Mouse (Mus musculus): ENCODE measurements around the gene Endov. TPM values are rescaled to one million over a fixed set of nuclear protein-coding genes. Genes with fewer than 3 reads are reported as not detected.
A peak's percentile ranks its signal among the peaks of the same experiment; 100 is the strongest.

The Endov gene
- total and polyA plus RNA-seq, 3 experiments, result 8.9 to 16.6 (median 14.4) TPM

GRCm38 (mm10) chr11:119546496-119547182 is 55.5 kb downstream of the Endov start:
- peaks cover 68% of the 10 kb centered on the region for H3K27me3 ChIP-seq (ENCODE audit: insufficient read depth, low read length)
- no peaks in the 10 kb centered on the region; the same call in 1 of the 2 replicates for H3K4me1 ChIP-seq (ENCODE audit: insufficient read depth, low read depth, low read length)
- H3K36me3 ChIP-seq (replicated peaks), result no peaks in the 10 kb centered on the region
- peak overlapping the region; percentile 2; the same call in 1 of the 2 replicates for H3K4me3 ChIP-seq (ENCODE audit: low read depth, low read length)
- no peak for DNase-seq (ENCODE audit: low spot score)
- TF ChIP-seq POLR2AphosphoS5 (IDR thresholded peaks at IDR 0.05; ENCODE audit: insufficient replicate concordance, low read depth, low read length) (no peak), GATA1 (IDR thresholded peaks at IDR 0.05; ENCODE audit: borderline replicate concordance, low read length) (no peak), TAL1 (conservative IDR thresholded peaks at IDR 0.05; ENCODE audit: low read depth, low read length) (no peak), CTCF (IDR thresholded peaks at IDR 0.05; ENCODE audit: low read depth, low read length) (no peak), GATA2 (IDR thresholded peaks at IDR 0.05; ENCODE audit: borderline replicate concordance, low read depth, low read length) (no peak)
- H3K9me3 ChIP-seq (replicated peaks), result peaks cover 34% of the 10 kb centered on the region
- ATAC-seq (ENCODE audit: extremely low read depth, insufficient number of reproducible peaks, low FRiP score, poor library complexity, severe bottlenecking), result no peak

- TF ChIP-seq TAL1 (conservative IDR thresholded peaks at IDR 0.05; ENCODE audit: low read depth, low read length) (no peak), CTCF (IDR thresholded peaks at IDR 0.05; ENCODE audit: low read depth, low read length) (no peak), POLR2AphosphoS5 (IDR thresholded peaks at IDR 0.05; ENCODE audit: insufficient replicate concordance, low read depth, low read length) (no peak), GATA1 (IDR thresholded peaks at IDR 0.05; ENCODE audit: borderline replicate concordance, low read length) (no peak), GATA2 (IDR thresholded peaks at IDR 0.05; ENCODE audit: borderline replicate concordance, low read depth, low read length) (no peak)
These were observed 56.2 kb downstream of the Endov start, which contains the start of gene Nptx1 for GRCm38 (mm10) chr11:119547183-119547921. TSS of gene Nptx1 (minus strand) at chr11:119547753.

GRCm38 (mm10) chr11:119547951-119548591 is 56.9 kb downstream of the Endov start:
- Histone ChIP-seq H3K27me3 (ENCODE audit: insufficient read depth, low read length) (peaks cover 72% of the 10 kb centered on the region), H3K4me1 (ENCODE audit: insufficient read depth, low read depth, low read length) (no peaks in the 10 kb centered on the region), H3K36me3 (replicated peaks) (no peaks in the 10 kb centered on the region), H3K4me3 (ENCODE audit: low read depth, low read length) (no peak overlapping the region; the same call in 1 of the 2 replicates), H3K9me3 (replicated peaks) (peaks cover 34% of the 10 kb centered on the region)
- TF ChIP-seq GATA2 (IDR thresholded peaks at IDR 0.05; ENCODE audit: borderline replicate concordance, low read depth, low read length), result no peak
- TF ChIP-seq CTCF (IDR thresholded peaks at IDR 0.05; ENCODE audit: low read depth, low read length), result no peak
- no peak for TF ChIP-seq TAL1 (conservative IDR thresholded peaks at IDR 0.05; ENCODE audit: low read depth, low read length)
- no peak for TF ChIP-seq POLR2AphosphoS5 (IDR thresholded peaks at IDR 0.05; ENCODE audit: insufficient replicate concordance, low read depth, low read length)
- TF ChIP-seq GATA1 (IDR thresholded peaks at IDR 0.05; ENCODE audit: borderline replicate concordance, low read length), result no peak
- ATAC-seq (ENCODE audit: extremely low read depth, insufficient number of reproducible peaks, low FRiP score, poor library complexity, severe bottlenecking) (no peak), DNase-seq (ENCODE audit: low spot score) (no peak)

More at GRCm38 (mm10) chr11:119547183-119547921, 56.2 kb downstream of the Endov start, which contains the start of gene Nptx1:
- Histone ChIP-seq H3K36me3 (replicated peaks) (no peaks in the 10 kb centered on the region), H3K27me3 (ENCODE audit: insufficient read depth, low read length) (peaks cover 67% of the 10 kb centered on the region), H3K4me1 (ENCODE audit: insufficient read depth, low read depth, low read length) (no peaks in the 10 kb centered on the region), H3K4me3 (ENCODE audit: low read depth, low read length) (peak within 1 kb of the TSS; percentile 41; the same call in 1 of the 2 replicates), H3K9me3 (replicated peaks) (peaks cover 34% of the 10 kb centered on the region)
- no peak for ATAC-seq (ENCODE audit: extremely low read depth, insufficient number of reproducible peaks, low FRiP score, poor library complexity, severe bottlenecking)
- no peak for DNase-seq (ENCODE audit: low spot score)

- Histone ChIP-seq H3K4me3 (ENCODE audit: low read depth, low read length) (no peak overlapping the region; the same call in 1 of the 2 replicates), H3K36me3 (replicated peaks) (no peaks in the 10 kb centered on the region), H3K9me3 (replicated peaks) (peaks cover 34% of the 10 kb centered on the region), H3K4me1 (ENCODE audit: insufficient read depth, low read depth, low read length) (no peaks in the 10 kb centered on the region), H3K27me3 (ENCODE audit: insufficient read depth, low read length) (peaks cover 70% of the 10 kb centered on the region)
- no peak for DNase-seq (ENCODE audit: low spot score)
- TF ChIP-seq CTCF (IDR thresholded peaks at IDR 0.05; ENCODE audit: low read depth, low read length), result no peak
- no peak for TF ChIP-seq TAL1 (conservative IDR thresholded peaks at IDR 0.05; ENCODE audit: low read depth, low read length)
- TF ChIP-seq GATA2 (IDR thresholded peaks at IDR 0.05; ENCODE audit: borderline replicate concordance, low read depth, low read length), result no peak
- TF ChIP-seq POLR2AphosphoS5 (IDR thresholded peaks at IDR 0.05; ENCODE audit: insufficient replicate concordance, low read depth, low read length), result no peak
- no peak for TF ChIP-seq GATA1 (IDR thresholded peaks at IDR 0.05; ENCODE audit: borderline replicate concordance, low read length)
- no peak for ATAC-seq (ENCODE audit: extremely low read depth, insufficient number of reproducible peaks, low FRiP score, poor library complexity, severe bottlenecking)
These were observed 57.7 kb downstream of the Endov start for GRCm38 (mm10) chr11:119548741-119549370.

- no peak for DNase-seq (ENCODE audit: low spot score)
- no peaks in the 10 kb centered on the region for H3K36me3 ChIP-seq (replicated peaks)
- TF ChIP-seq GATA2 (IDR thresholded peaks at IDR 0.05; ENCODE audit: borderline replicate concordance, low read depth, low read length), result no peak
- no peak for TF ChIP-seq TAL1 (conservative IDR thresholded peaks at IDR 0.05; ENCODE audit: low read depth, low read length)
- no peak for TF ChIP-seq CTCF (IDR thresholded peaks at IDR 0.05; ENCODE audit: low read depth, low read length)
- TF ChIP-seq POLR2AphosphoS5 (IDR thresholded peaks at IDR 0.05; ENCODE audit: insufficient replicate concordance, low read depth, low read length), result no peak
- no peak for TF ChIP-seq GATA1 (IDR thresholded peaks at IDR 0.05; ENCODE audit: borderline replicate concordance, low read length)
- peaks cover 34% of the 10 kb centered on the region for H3K9me3 ChIP-seq (replicated peaks)
- H3K4me3 ChIP-seq (ENCODE audit: low read depth, low read length), result no peak overlapping the region; the same call in 1 of the 2 replicates
- no peaks in the 10 kb centered on the region for H3K4me1 ChIP-seq (ENCODE audit: insufficient read depth, low read depth, low read length)
- H3K27me3 ChIP-seq (ENCODE audit: insufficient read depth, low read length), result peaks cover 72% of the 10 kb centered on the region
- no peak for ATAC-seq (ENCODE audit: extremely low read depth, insufficient number of reproducible peaks, low FRiP score, poor library complexity, severe bottlenecking)
These were observed 58.2 kb downstream of the Endov start for GRCm38 (mm10) chr11:119549371-119549811.
